Mouse (Mus musculus) intestine, postnatal 0 days (tissue): Measurements from ENCODE around the gene Cenpq. TPM values are rescaled to one million over a fixed set of nuclear protein-coding genes. Genes with fewer than 3 reads are reported as not detected.

ENCODE experiments used
- ATAC-seq: fragments of 200-750 bp; cut with Nextera tagmentation; 2 replicates; pipeline ENCODE4 v1.8.0; 2017; ENCODE audit warnings: mild to moderate bottlenecking, moderate TSS enrichment, moderate library complexity
- H3K27ac ChIP-seq: fragments of 300-500 bp; sonication (generic); 2 replicates; pipeline ENCODE4 v1.5.1; 2014; ENCODE audit warnings: mild to moderate bottlenecking, low read depth, low read length, moderate library complexity
- H3K27me3 ChIP-seq: fragments of 300-500 bp; sonication (generic); replicated peaks from 2 replicates; pipeline ENCODE4 v1.6.1; 2014; ENCODE audit warnings: low read length, mixed read lengths; ENCODE audit not compliant: control insufficient read depth, insufficient read depth
- H3K36me3 ChIP-seq: fragments of 300-500 bp; sonication (generic); 2 replicates; pipeline ENCODE4 v1.6.1; 2014; ENCODE audit warnings: mild to moderate bottlenecking, moderate library complexity; ENCODE audit not compliant: control insufficient read depth, insufficient read depth
- H3K4me1 ChIP-seq: fragments of 300-500 bp; sonication (generic); replicated peaks from 2 replicates; pipeline ENCODE4 v1.6.1; 2014; ENCODE audit warnings: antibody characterized with exemption, low read length, mixed read lengths; ENCODE audit not compliant: control insufficient read depth, insufficient read depth
- H3K4me2 ChIP-seq: fragments of 300-500 bp; sonication (generic); replicated peaks from 2 replicates; pipeline ENCODE4 v1.6.1; 2014; ENCODE audit warnings: low read depth, mild to moderate bottlenecking, moderate library complexity
- H3K4me3 ChIP-seq: fragments of 300-500 bp; sonication (generic); 2 replicates; pipeline ENCODE4 v1.5.1; 2014; ENCODE audit warnings: low read depth, low read length
- H3K9ac ChIP-seq: fragments of 300-500 bp; sonication (generic); 2 replicates; pipeline ENCODE4 v1.6.1; 2014; ENCODE audit warnings: mild to moderate bottlenecking, low read depth, low read length
- H3K9me3 ChIP-seq: fragments of 300-500 bp; sonication (generic); 2 replicates; pipeline ENCODE4 v1.6.1; 2016; ENCODE audit warnings: mixed run types; ENCODE audit not compliant: control insufficient read depth
- CTCF ChIP-seq: sonication (generic); IDR thresholded peaks from 2 replicates; pipeline ENCODE4 v1.5.1; 2016; ENCODE audit warnings: low read depth, mild to moderate bottlenecking, control low read depth, antibody characterized with exemption, moderate library complexity
- WGBS: fragments of 180-500 bp; shearing (Covaris S2); extraction: QIAGEN DNeasy Blood & Tissue Kit; methylation state at CpG from one replicate; pipeline ENCODE4 v1.1.7; 2014; 5-methylcytosine and 5-hydroxymethylcytosine counted together
- polyA plus RNA-seq: library from polyadenylated mRNA; unstranded; fragments of >200 nt; fragmentation: Nextera tagmentation; extraction: Ambion mirVana; gene quantifications from 2 replicates; pipeline ENCODE4 v1.2.1, GENCODE M21; 2015

Gene Cenpq
- polyA plus RNA-seq, 1 experiment from 2014 or later: 8.4 TPM

DNA sequence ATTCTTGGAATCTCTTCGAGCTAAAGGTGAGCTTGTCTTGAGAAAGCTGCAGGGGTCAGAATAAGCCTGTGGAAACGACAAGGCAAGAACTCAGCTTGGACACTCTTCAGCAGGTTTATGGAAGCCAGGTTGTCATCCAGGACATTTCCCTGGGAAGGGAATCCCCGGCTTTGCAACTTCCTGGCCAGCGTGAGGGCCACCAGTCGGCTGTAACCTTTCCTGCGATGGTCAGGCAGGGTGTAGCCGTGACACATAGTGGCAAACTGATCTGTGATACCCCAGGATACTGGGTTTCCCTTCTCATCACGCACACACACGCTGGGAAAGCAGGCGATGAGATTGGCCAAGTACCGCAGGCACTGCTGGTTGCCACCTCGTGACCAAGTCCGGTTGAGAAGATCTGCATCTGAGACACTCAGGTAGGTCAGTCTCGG, 30.1 kb downstream of the Cenpq start:
- H3K4me3 ChIP-seq: no peak overlapping the region
- H3K4me1 ChIP-seq: no peaks in the 10 kb centered on the region
- no peaks in the 10 kb centered on the region for H3K36me3 ChIP-seq
- WGBS: 13% methylated on average over 13 of the region's 14 CpGs
- H3K4me2 ChIP-seq: peak overlapping the region; percentile 51
- ATAC-seq: no peak
- H3K9me3 ChIP-seq: no peaks in the 10 kb centered on the region
- no peak overlapping the region for H3K27ac ChIP-seq
- no peaks in the 10 kb centered on the region for H3K27me3 ChIP-seq
- TF ChIP-seq CTCF: no peak
- H3K9ac ChIP-seq: no peak overlapping the region

DNA sequence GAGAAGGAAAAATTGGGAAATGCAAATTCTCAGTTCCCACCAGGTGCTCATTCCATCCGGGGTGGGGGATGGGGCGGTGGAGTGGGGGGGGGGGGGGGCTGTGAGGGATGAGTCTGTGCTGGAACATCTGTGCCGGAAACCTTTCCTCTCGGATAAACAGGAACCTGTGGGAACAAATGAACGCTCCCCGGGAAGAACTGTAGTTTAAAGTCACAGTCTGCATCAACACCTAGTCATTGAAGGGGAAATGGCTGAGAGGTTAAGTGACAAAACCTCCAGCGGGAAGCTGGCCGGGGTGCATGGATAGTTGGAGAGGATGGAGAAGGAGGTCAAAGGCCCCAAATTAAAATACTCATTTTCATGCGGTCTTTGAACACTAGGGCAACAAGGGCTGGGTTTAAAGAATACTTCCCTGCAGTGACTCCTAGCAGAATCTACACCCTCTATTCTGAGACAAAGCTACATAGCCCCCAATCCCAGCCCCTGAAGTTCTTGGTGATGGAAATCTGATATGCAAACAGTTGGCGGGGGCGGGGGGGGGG, 30.7 kb downstream of the Cenpq start:
- no peaks in the 10 kb centered on the region for H3K4me1 ChIP-seq
- no peaks in the 10 kb centered on the region for H3K9me3 ChIP-seq
- 19% methylated on average over 11 of the region's 11 CpGs for WGBS
- no peak overlapping the region for H3K4me2 ChIP-seq
- no peaks in the 10 kb centered on the region for H3K27me3 ChIP-seq
- no peaks in the 10 kb centered on the region for H3K36me3 ChIP-seq
- H3K27ac ChIP-seq: no peak overlapping the region
- no peak for ATAC-seq
- TF ChIP-seq CTCF: no peak
- H3K9ac ChIP-seq: no peak overlapping the region
- H3K4me3 ChIP-seq: no peak overlapping the region

DNA sequence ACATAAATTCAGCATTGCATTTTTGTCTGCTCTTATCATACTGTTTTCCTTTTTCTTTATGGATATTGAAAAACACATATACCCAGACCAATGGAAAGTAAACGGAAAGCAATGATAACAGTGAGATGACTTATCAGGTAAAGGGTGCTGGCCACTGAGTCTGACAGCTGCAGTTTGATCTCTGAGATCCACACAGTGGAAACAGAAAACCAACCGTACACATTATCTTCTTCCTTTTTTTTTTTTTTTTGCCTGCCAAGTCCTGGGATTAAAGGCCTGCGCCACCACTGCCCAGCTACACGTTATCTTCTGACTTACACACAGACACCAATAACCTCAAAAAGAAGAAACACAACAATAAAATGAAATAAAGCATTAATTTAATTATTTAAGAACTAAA, 31.5 kb downstream of the Cenpq start:
- Histone ChIP-seq H3K36me3 (no peaks in the 10 kb centered on the region), H3K27ac (no peak overlapping the region), H3K4me2 (no peak overlapping the region), H3K4me3 (no peak overlapping the region), H3K9me3 (no peaks in the 10 kb centered on the region), H3K9ac (no peak overlapping the region), H3K4me1 (no peaks in the 10 kb centered on the region), H3K27me3 (no peaks in the 10 kb centered on the region)
- WGBS: 65% methylated on average over 4 of the region's 4 CpGs
- no peak for TF ChIP-seq CTCF
- no peak for ATAC-seq

- Histone ChIP-seq H3K4me2 (no peak overlapping the region), H3K36me3 (no peaks in the 10 kb centered on the region), H3K27me3 (no peaks in the 10 kb centered on the region), H3K9ac (no peak overlapping the region), H3K4me3 (no peak overlapping the region), H3K4me1 (no peaks in the 10 kb centered on the region), H3K9me3 (no peaks in the 10 kb centered on the region), H3K27ac (no peak overlapping the region)
- WGBS: 63% methylated on average over 4 of the region's 4 CpGs
- TF ChIP-seq CTCF: no peak
- no peak for ATAC-seq
Measured at GRCm38 (mm10) chr17:40899783-40900363, 35.0 kb downstream of the Cenpq start.

DNA sequence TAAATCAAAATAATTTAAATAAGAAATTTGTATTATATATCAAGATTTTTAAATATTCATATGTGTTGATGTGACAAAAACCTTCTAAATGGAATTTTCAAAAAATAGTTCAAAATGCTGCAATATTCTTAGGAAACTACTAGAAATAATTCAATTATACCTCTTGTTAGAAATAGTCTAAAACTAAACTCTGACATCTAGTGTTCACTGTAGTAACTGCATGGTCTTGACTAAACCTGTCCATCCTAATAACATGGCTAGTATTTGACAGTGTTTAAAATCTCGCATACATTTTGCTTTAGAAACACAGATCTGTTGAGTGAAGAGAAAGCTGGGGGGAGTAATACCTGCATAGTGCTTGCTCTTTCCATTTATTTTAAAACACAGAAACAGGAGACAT, 38.0 kb downstream of the Cenpq start:
- Histone ChIP-seq H3K36me3 (no peaks in the 10 kb centered on the region), H3K9ac (no peak overlapping the region), H3K4me1 (no peaks in the 10 kb centered on the region), H3K4me2 (no peak overlapping the region), H3K4me3 (no peak overlapping the region), H3K9me3 (no peaks in the 10 kb centered on the region), H3K27ac (no peak overlapping the region), H3K27me3 (no peaks in the 10 kb centered on the region)
- ATAC-seq: no peak
- WGBS: 64% methylated on average over 1 of the region's 1 CpGs
- TF ChIP-seq CTCF: peak; percentile 73

DNA sequence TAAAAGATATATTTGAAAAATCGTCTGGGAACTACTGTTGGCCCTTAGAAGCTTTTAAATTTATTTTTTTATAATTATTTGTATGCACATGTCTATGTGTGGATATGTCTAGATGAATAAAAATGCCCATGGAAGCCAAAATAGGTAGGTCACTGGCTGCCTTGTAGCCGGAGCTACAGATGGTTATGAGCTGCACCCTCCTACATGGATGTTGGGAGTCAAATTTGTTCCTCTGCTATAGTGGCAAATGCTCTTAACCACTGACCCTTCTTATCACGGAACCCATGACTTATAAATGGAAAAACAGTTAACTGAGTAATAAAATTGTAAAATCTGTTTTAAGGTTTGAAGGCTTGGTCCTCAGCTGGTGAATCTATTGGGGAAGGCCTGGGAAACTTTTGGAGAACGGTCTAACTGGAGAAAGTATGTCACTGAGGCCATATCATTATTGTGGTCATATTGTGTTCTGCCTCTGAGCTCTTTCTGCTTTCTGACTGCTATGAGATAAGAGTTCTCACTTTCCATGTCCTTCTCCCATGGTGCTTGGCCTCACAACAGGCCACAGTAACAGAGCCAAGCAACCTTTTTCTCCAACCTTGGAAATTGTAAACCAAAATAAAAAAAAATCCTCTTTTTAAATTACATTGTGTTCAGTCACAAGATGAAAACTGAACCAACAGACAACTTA, 46.9 kb downstream of the Cenpq start:
- H3K27ac ChIP-seq: no peak overlapping the region
- H3K4me1 ChIP-seq: no peaks in the 10 kb centered on the region
- no peak overlapping the region for H3K4me3 ChIP-seq
- H3K9ac ChIP-seq: no peak overlapping the region
- no peaks in the 10 kb centered on the region for H3K9me3 ChIP-seq
- WGBS: 65% methylated on average over 4 of the region's 4 CpGs
- no peak for TF ChIP-seq CTCF
- no peak for ATAC-seq
- H3K27me3 ChIP-seq: no peaks in the 10 kb centered on the region
- H3K36me3 ChIP-seq: no peaks in the 10 kb centered on the region
- no peak overlapping the region for H3K4me2 ChIP-seq
